Mouse (Mus musculus) heart, embryonic 10.5 days (tissue): Measurements from ENCODE around the gene Ikbke. TPM values are rescaled to one million over a fixed set of nuclear protein-coding genes. Genes with fewer than 3 reads are reported as not detected.

ENCODE experiments used
- DNase-seq: peaks from one replicate; pipeline ENCODE4 v3.0.0-alpha.2; 2017; ENCODE audit warnings: low spot score
- H3K27ac ChIP-seq: fragments of 300-500 bp; sonication (generic); 2 replicates; pipeline ENCODE4 v1.5.1; 2016; ENCODE audit warnings: mild to moderate bottlenecking
- H3K27me3 ChIP-seq: fragments of 300-500 bp; sonication (generic); 2 replicates; pipeline ENCODE4 v1.6.1; 2016; ENCODE audit warnings: mild to moderate bottlenecking; ENCODE audit not compliant: poor library complexity, insufficient read depth, severe bottlenecking
- H3K36me3 ChIP-seq: fragments of 300-500 bp; sonication (generic); 2 replicates; pipeline ENCODE4 v1.6.1; 2016; ENCODE audit warnings: mild to moderate bottlenecking, moderate library complexity
- H3K4me1 ChIP-seq: fragments of 300-500 bp; sonication (generic); 2 replicates; pipeline ENCODE4 v1.6.1; 2016; ENCODE audit warnings: mild to moderate bottlenecking
- H3K4me3 ChIP-seq: fragments of 300-500 bp; sonication (generic); 2 replicates; pipeline ENCODE4 v1.5.1; 2016; ENCODE audit warnings: mild to moderate bottlenecking, moderate library complexity
- H3K9me3 ChIP-seq: fragments of 300-500 bp; sonication (generic); 2 replicates; pipeline ENCODE4 v1.6.1; 2016; ENCODE audit warnings: mild to moderate bottlenecking, moderate library complexity
- WGBS: fragments of 180-500 bp; shearing (Covaris S2); methylation state at CpG from one replicate; pipeline ENCODE4 v1.1.7; 2016; 5-methylcytosine and 5-hydroxymethylcytosine counted together
- polyA plus RNA-seq: library from polyadenylated mRNA; unstranded; fragments of >200 nt; fragmentation: Nextera tagmentation; extraction: Ambion mirVana; gene quantifications from 2 replicates; pipeline ENCODE4 v1.2.1, GENCODE M21; 2016

Gene Ikbke
- polyA plus RNA-seq, 1 experiment from 2014 or later = 1.8 TPM

GRCm38 (mm10) chr1:131221822-131222590 is 57.4 kb downstream of the Ikbke start:
- H3K36me3 ChIP-seq = peaks cover 34% of the 10 kb centered on the region
- no peak for DNase-seq

GRCm38 (mm10) chr1:131218933-131219332 is 60.5 kb downstream of the Ikbke start:
- Histone ChIP-seq H3K4me3 (no peak overlapping the region), H3K9me3 (no peaks in the 10 kb centered on the region), H3K36me3 (peaks cover 33% of the 10 kb centered on the region), H3K4me1 (peaks cover 10% of the 10 kb centered on the region), H3K27ac (no peak overlapping the region), H3K27me3 (no peaks in the 10 kb centered on the region)
- no peak for DNase-seq
- 81% methylated on average over 11 of the region's 11 CpGs for WGBS

More at GRCm38 (mm10) chr1:131221822-131222590, 57.4 kb downstream of the Ikbke start:
- Histone ChIP-seq H3K27me3 (no peaks in the 10 kb centered on the region), H3K9me3 (no peaks in the 10 kb centered on the region), H3K4me1 (no peaks in the 10 kb centered on the region; the same call in 1 of the 2 replicates), H3K27ac (no peak overlapping the region), H3K4me3 (no peak overlapping the region)
- 73% methylated on average over 13 of the region's 13 CpGs for WGBS

GRCm38 (mm10) chr1:131213361-131213760 is 66.0 kb downstream of the Ikbke start:
- H3K27ac ChIP-seq = peak overlapping the region; percentile 22; the same call in 1 of the 2 replicates
- no peak for DNase-seq
- peaks cover 47% of the 10 kb centered on the region for H3K36me3 ChIP-seq
- no peaks in the 10 kb centered on the region for H3K9me3 ChIP-seq
- WGBS = 86% methylated on average over 6 of the region's 6 CpGs
- no peak overlapping the region for H3K4me3 ChIP-seq
- H3K4me1 ChIP-seq = peaks cover 21% of the 10 kb centered on the region
- no peaks in the 10 kb centered on the region for H3K27me3 ChIP-seq

- Histone ChIP-seq H3K9me3 (no peaks in the 10 kb centered on the region), H3K27me3 (no peaks in the 10 kb centered on the region), H3K36me3 (peaks cover 47% of the 10 kb centered on the region), H3K4me3 (no peak overlapping the region), H3K4me1 (peaks cover 21% of the 10 kb centered on the region), H3K27ac (peak overlapping the region; percentile 22; the same call in 1 of the 2 replicates)
- no peak for DNase-seq
- 61% methylated on average over 5 of the region's 5 CpGs for WGBS
Measured at GRCm38 (mm10) chr1:131212956-131213355, 66.5 kb downstream of the Ikbke start.

- peaks cover 34% of the 10 kb centered on the region for H3K36me3 ChIP-seq
- DNase-seq = no peak
- no peaks in the 10 kb centered on the region for H3K27me3 ChIP-seq
- H3K27ac ChIP-seq = no peak overlapping the region
- 90% methylated on average over 1 of the region's 1 CpGs for WGBS
- H3K4me3 ChIP-seq = no peak overlapping the region
- no peaks in the 10 kb centered on the region for H3K9me3 ChIP-seq
- H3K4me1 ChIP-seq = peaks cover 21% of the 10 kb centered on the region
Measured at GRCm38 (mm10) chr1:131211655-131212054, 67.8 kb downstream of the Ikbke start.

GRCm38 (mm10) chr1:131209971-131210426 is 69.4 kb downstream of the Ikbke start:
- DNase-seq = no peak
- no peak overlapping the region for H3K4me3 ChIP-seq
- H3K4me1 ChIP-seq = peaks cover 21% of the 10 kb centered on the region
- H3K9me3 ChIP-seq = no peaks in the 10 kb centered on the region
- H3K27me3 ChIP-seq = no peaks in the 10 kb centered on the region
- WGBS = 74% methylated on average over 8 of the region's 8 CpGs
- H3K36me3 ChIP-seq = peaks cover 37% of the 10 kb centered on the region
- no peak overlapping the region for H3K27ac ChIP-seq

- 88% methylated on average over 6 of the region's 6 CpGs for WGBS
- Histone ChIP-seq H3K4me1 (peaks cover 10% of the 10 kb centered on the region), H3K4me3 (no peak overlapping the region), H3K9me3 (no peaks in the 10 kb centered on the region), H3K27ac (no peak overlapping the region), H3K36me3 (peaks cover 36% of the 10 kb centered on the region), H3K27me3 (no peaks in the 10 kb centered on the region)
- DNase-seq = no peak
Measured at GRCm38 (mm10) chr1:131208800-131209199, 70.6 kb downstream of the Ikbke start.

- no peaks in the 10 kb centered on the region for H3K9me3 ChIP-seq
Measured at GRCm38 (mm10) chr1:131208081-131208480, 71.3 kb downstream of the Ikbke start.

GRCm38 (mm10) chr1:131207531-131207930 is 71.9 kb downstream of the Ikbke start:
- Histone ChIP-seq H3K27ac (0 out of 2 replicates have a peak overlapping the region, but pooled peaks have one; percentile 1), H3K4me1 (no peaks in the 10 kb centered on the region), H3K36me3 (peaks cover 41% of the 10 kb centered on the region), H3K27me3 (no peaks in the 10 kb centered on the region), H3K9me3 (no peaks in the 10 kb centered on the region), H3K4me3 (no peak overlapping the region)
- DNase-seq = no peak
- 7% methylated on average over 5 of the region's 5 CpGs for WGBS

More at GRCm38 (mm10) chr1:131208081-131208480, 71.3 kb downstream of the Ikbke start:
- WGBS = 82% methylated on average over 5 of the region's 5 CpGs
- Histone ChIP-seq H3K4me1 (peaks cover 3% of the 10 kb centered on the region), H3K36me3 (peaks cover 41% of the 10 kb centered on the region), H3K27ac (0 out of 2 replicates have a peak overlapping the region, but pooled peaks have one; percentile 1), H3K4me3 (no peak overlapping the region), H3K27me3 (no peaks in the 10 kb centered on the region)
- no peak for DNase-seq

GRCm38 (mm10) chr1:131206342-131206741 is 73.1 kb downstream of the Ikbke start:
- Histone ChIP-seq H3K4me3 (no peak overlapping the region), H3K4me1 (no peaks in the 10 kb centered on the region), H3K9me3 (no peaks in the 10 kb centered on the region), H3K36me3 (peaks cover 32% of the 10 kb centered on the region), H3K27ac (no peak overlapping the region), H3K27me3 (no peaks in the 10 kb centered on the region)
- WGBS = 76% methylated on average over 5 of the region's 5 CpGs
- DNase-seq = no peak

GRCm38 (mm10) chr1:131204461-131204860 is 74.9 kb downstream of the Ikbke start:
- H3K27me3 ChIP-seq = no peaks in the 10 kb centered on the region
- H3K27ac ChIP-seq = no peak overlapping the region
- no peaks in the 10 kb centered on the region for H3K9me3 ChIP-seq
- whole genome bisulfite sequencing = 69% methylated on average over 8 of the region's 8 CpGs
- H3K4me1 ChIP-seq = peaks cover 18% of the 10 kb centered on the region
- 0 out of 2 replicates have a peak, but pooled peaks cover 15% of the 10 kb centered on the region for H3K36me3 ChIP-seq
- DNase-seq = no peak
- no peak overlapping the region for H3K4me3 ChIP-seq
